Mouse (Mus musculus) heart, embryonic 14.5 days (tissue): ENCODE measurements at regions not wholly inside any gene's neighbourhood (a gene's known extent, or its start where the extent isn't known, plus 50 kb on each side); places are given as distances from the start of the nearest gene placed in this dataset.
A peak's percentile ranks its signal among the peaks of the same experiment; 100 is the strongest.

ENCODE experiments used
- ATAC-seq: fragments of 200-750 bp; cut with Nextera tagmentation; 2 replicates; pipeline ENCODE4 v1.8.0; 2017; ENCODE audit warnings: low read depth, moderate TSS enrichment; ENCODE audit not compliant: insufficient number of reproducible peaks, insufficient read depth, low FRiP score
- H3K27ac ChIP-seq, 2 experiments: fragments of 200-500 bp in 1 of 2; fragments of 300-500 bp in 1 of 2; sonication (generic) in 1 of 2; replicated peaks in 1 of 2; 2 replicates each; pipeline ENCODE4 v1.5.1; 2012 to 2014; ENCODE audit warnings: low read depth in 2 of 2, low read length in 2 of 2, control low read depth in 1 of 2, mild to moderate bottlenecking in 1 of 2, mixed read lengths in 1 of 2; ENCODE audit not compliant: control insufficient read depth in 1 of 2, insufficient read depth in 1 of 2
- H3K27me3 ChIP-seq: fragments of 300-500 bp; sonication (generic); 2 replicates; pipeline ENCODE4 v1.6.1; 2014; ENCODE audit warnings: mild to moderate bottlenecking, low read length, control low read depth; ENCODE audit not compliant: control insufficient read depth, insufficient read depth
- H3K36me3 ChIP-seq: fragments of 300-500 bp; sonication (generic); 2 replicates; pipeline ENCODE4 v1.6.1; 2014; ENCODE audit warnings: mild to moderate bottlenecking, control low read depth, low read length, mixed read lengths; ENCODE audit not compliant: control insufficient read depth, insufficient read depth
- H3K4me1 ChIP-seq, 2 experiments: fragments of 200-500 bp in 1 of 2; fragments of 300-500 bp in 1 of 2; sonication (generic) in 1 of 2; 2 replicates each; pipeline ENCODE4 v1.6.1; 2012 to 2014; ENCODE audit warnings: low read length in 2 of 2, control low read depth in 1 of 2, mixed read lengths in 1 of 2; ENCODE audit not compliant: control insufficient read depth in 2 of 2, insufficient read depth in 2 of 2
- H3K4me2 ChIP-seq: fragments of 300-500 bp; sonication (generic); 2 replicates; pipeline ENCODE4 v1.6.1; 2014; ENCODE audit warnings: mild to moderate bottlenecking, low read length
- H3K4me3 ChIP-seq, 2 experiments: fragments of 200-500 bp in 1 of 2; fragments of 300-500 bp in 1 of 2; sonication (generic) in 1 of 2; 2 replicates each; pipeline ENCODE4 v1.5.1; 2012 to 2014; ENCODE audit warnings: low read length in 2 of 2, mild to moderate bottlenecking in 2 of 2, control low read depth in 1 of 2, low read depth in 1 of 2, moderate library complexity in 1 of 2; ENCODE audit not compliant: control insufficient read depth in 1 of 2, insufficient read depth in 1 of 2
- H3K9ac ChIP-seq: fragments of 300-500 bp; sonication (generic); 2 replicates; pipeline ENCODE4 v1.6.1; 2014; ENCODE audit warnings: mild to moderate bottlenecking, low read length
- H3K9me3 ChIP-seq: fragments of 300-500 bp; sonication (generic); 2 replicates; pipeline ENCODE4 v1.6.1; 2016; ENCODE audit warnings: low read length, control low read depth; ENCODE audit not compliant: control insufficient read depth
- WGBS: fragments of 180-500 bp; shearing (Covaris S2); extraction: QIAGEN DNeasy Blood & Tissue Kit; methylation state at CpG from one replicate; pipeline ENCODE4 v1.1.7; 2014; 5-methylcytosine and 5-hydroxymethylcytosine counted together

DNA sequence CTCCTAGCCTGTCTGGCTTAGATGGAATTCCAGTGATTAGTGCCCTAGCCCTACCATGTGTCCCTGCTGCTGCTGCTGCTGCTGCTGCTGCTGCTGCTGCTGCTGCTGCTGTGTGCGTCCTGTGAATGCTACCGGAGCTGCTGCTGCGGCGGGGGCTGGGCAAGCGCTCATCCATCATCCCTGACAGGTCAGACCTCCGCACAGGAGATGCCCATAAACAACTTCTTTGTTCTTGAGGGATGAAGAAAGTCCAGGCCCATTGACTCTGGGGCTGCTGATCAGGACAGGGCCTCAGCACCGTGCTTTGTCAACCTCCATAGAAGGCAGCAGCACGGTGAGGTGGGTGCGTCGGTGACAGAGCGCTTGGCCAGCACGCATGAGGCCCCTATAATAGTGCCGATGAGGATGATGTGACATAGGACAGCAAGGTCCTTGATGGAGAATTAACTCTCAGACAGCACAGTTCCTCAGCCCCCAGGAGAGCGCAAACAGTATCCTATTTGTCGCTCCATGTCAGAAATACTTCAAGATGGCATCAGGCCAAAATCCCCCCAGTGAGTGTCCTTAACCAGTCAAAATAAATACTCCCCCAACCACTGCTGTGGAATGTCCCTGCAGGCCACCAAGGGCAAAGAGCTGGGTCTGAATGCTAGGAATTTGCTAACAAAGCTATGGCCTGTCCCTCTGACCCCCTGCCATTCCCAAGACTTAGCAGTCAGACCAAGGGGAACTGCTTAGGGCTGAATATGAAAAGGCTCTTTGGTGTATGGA lies 95.1 kb upstream of the Errfi1 start:
- peak; percentile 54 for ATAC-seq
- H3K4me3 ChIP-seq = no peak overlapping the region
- peak overlapping the region in 1 of 2 experiments; percentile 37; a peak in 1 of 4 replicates for H3K27ac ChIP-seq
- H3K9me3 ChIP-seq = no peaks in the 10 kb centered on the region
- peak overlapping the region; percentile 46 for H3K4me2 ChIP-seq
- H3K4me1 ChIP-seq = peaks cover 14 to 22% of the 10 kb centered on the region in 2 experiments
- WGBS = 9% methylated on average over 15 of the region's 15 CpGs
- H3K27me3 ChIP-seq = no peaks in the 10 kb centered on the region
- H3K36me3 ChIP-seq = no peaks in the 10 kb centered on the region
- H3K9ac ChIP-seq = peak overlapping the region; percentile 40; the same call in 1 of the 2 replicates

DNA sequence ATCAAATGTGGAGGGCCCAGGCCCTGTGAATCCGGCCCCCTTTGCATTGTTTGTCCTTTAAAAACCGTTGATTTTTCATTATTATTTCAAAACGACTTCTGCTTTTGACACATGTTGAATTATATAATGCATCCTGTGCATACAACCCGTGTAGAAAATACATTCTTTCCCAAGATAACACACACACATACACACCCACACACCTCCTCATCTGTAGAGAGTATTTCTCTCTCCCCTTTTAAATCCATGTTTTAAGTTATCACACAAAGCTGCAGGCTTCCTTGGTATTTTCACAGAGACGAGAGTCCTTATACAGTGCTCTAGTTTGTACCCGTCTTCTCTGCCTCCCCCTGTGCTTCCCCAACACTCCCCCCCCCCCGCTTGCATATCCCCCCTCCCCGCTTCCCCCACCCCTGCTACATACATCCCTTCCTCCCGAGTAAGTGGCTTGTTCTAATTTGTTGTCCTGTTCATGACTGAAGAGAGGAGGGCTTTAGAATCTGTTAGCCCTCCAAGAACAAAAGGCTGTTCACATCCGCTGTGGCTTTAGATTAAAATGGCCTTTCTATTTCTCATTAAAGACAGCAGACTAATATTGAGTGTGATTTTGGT lies 95.8 kb upstream of the Errfi1 start:
- peak overlapping the region; percentile 46; the same call in 1 of the 2 replicates for H3K4me2 ChIP-seq
- no peak overlapping the region for H3K4me3 ChIP-seq
- 50% methylated on average over 10 of the region's 10 CpGs for WGBS
- no peak overlapping the region for H3K9ac ChIP-seq
- H3K36me3 ChIP-seq = no peaks in the 10 kb centered on the region
- no peak overlapping the region for H3K27ac ChIP-seq
- no peaks in the 10 kb centered on the region for H3K9me3 ChIP-seq
- ATAC-seq = no peak
- H3K4me1 ChIP-seq = peaks cover 14 to 22% of the 10 kb centered on the region in 2 experiments
- H3K27me3 ChIP-seq = no peaks in the 10 kb centered on the region

DNA sequence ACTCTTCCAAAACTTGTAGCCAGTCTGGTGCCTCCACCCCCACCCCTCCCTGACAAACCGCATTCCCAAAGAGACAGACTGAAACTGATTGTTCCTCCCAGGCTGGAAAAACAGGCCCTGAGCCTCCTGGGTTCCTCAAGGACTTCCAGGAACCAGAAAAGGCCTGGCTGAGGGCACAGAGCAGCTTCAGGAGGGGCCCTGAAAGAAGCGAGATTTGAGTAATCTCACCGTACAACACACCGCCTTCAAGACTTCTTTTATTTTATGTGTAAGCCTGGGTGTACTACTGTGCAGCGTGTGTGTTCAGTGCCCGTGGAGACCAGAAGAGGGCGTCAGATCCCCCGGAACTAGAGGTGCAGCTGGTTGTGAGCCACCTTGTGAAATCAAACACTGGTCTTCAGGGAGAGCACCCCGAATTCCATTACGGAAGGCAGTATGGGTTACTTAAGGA lies 96.4 kb upstream of the Errfi1 start:
- peaks cover 14 to 22% of the 10 kb centered on the region in 2 experiments for H3K4me1 ChIP-seq
- H3K36me3 ChIP-seq = no peaks in the 10 kb centered on the region
- H3K4me2 ChIP-seq = no peak overlapping the region
- WGBS = 74% methylated on average over 10 of the region's 10 CpGs
- no peak overlapping the region for H3K9ac ChIP-seq
- H3K4me3 ChIP-seq = no peak overlapping the region
- no peaks in the 10 kb centered on the region for H3K9me3 ChIP-seq
- no peaks in the 10 kb centered on the region for H3K27me3 ChIP-seq
- no peak for ATAC-seq
- H3K27ac ChIP-seq = no peak overlapping the region

DNA sequence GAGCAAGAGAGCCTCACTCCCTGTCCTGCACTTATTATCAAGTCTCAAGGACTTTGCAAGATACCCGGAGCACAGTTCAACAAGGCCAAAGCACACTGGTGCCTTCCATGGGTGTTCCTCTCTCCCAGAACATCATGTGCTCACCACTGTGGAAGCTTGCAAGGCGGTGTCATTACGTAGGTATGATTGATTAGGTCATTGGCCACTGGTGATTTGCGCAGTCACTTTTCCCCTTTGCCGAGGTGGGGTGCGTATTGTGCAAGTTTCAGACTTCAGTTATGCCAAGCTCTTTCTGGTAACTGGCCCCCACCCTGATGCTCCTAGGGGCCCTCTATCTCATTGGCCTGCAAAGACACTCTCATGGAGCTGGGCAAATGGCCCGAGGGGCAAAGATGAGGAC lies 98.3 kb upstream of the Errfi1 start:
- Histone ChIP-seq H3K9me3 (no peaks in the 10 kb centered on the region), H3K4me1 (peaks cover 14 to 22% of the 10 kb centered on the region in 2 experiments), H3K4me2 (no peak overlapping the region), H3K36me3 (no peaks in the 10 kb centered on the region), H3K9ac (no peak overlapping the region), H3K27me3 (no peaks in the 10 kb centered on the region), H3K27ac (no peak overlapping the region), H3K4me3 (no peak overlapping the region)
- WGBS = 91% methylated on average over 7 of the region's 7 CpGs
- no peak for ATAC-seq

DNA sequence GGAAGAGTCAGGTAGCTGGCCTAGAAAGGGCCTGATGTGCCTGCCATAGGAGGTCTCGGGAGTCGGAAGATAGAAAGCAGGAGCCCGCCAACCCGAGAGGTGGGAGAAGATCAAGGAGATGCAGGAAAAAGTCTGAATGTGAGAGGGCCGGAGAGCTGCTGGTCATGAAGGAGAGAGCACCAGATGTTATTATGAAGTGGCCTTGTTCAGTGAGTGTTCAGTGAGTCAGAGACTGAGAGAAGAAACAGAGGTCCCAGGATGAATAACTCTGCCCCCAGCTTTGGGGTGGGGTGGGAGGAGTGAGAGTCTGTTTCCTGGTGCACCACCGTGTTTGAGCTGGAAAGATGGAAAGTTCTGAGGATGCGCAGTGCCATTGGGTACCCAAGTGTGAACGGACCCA lies 100.2 kb upstream of the Slc45a1 start:
- peaks cover 13 to 18% of the 10 kb centered on the region in 2 experiments for H3K4me1 ChIP-seq
- ATAC-seq = no peak
- H3K27ac ChIP-seq = no peak overlapping the region
- H3K4me3 ChIP-seq = no peak overlapping the region
- H3K9ac ChIP-seq = no peak overlapping the region
- H3K36me3 ChIP-seq = no peaks in the 10 kb centered on the region
- no peak overlapping the region for H3K4me2 ChIP-seq
- 74% methylated on average over 8 of the region's 8 CpGs for WGBS
- H3K27me3 ChIP-seq = no peaks in the 10 kb centered on the region
- H3K9me3 ChIP-seq = no peaks in the 10 kb centered on the region

DNA sequence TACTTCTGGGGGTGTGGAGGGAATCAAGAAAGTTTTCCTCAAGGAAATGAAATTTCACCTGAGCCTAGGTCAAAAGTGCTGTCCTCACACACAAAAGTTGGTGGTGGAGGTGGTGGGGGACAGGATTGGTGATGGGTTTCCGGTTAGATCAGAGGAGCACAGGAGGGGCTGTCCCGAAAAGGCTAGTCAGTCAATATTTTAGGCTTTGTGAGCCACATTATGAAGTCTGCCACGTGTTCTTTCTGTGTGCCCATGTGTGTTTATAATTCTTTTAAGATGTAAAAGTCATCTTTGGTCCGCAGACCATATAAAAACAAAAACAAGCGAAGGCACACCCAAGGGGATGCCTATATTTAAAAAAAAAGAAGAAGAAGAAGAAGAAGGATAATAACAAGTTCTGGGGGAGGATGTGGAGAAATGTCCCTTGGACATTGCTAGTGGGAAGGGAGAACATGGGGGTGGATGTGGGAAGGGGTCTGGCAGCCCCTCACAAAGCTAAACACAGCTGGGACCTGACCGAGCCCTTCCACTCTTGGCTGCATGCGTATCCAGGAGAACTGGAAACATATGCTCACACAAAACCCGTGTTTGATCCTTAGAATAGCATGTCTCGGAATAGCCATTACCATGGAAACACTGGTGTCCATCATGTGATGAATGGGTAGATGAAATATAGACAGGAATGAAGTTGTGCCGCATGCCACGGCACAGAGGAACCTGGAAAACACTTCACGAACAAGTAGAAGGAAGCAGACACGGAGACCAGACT lies 98.7 kb upstream of the Slc45a1 start:
- H3K4me1 ChIP-seq = peaks cover 19 to 22% of the 10 kb centered on the region in 2 experiments
- H3K36me3 ChIP-seq = no peaks in the 10 kb centered on the region
- no peak overlapping the region for H3K9ac ChIP-seq
- 86% methylated on average over 13 of the region's 13 CpGs for WGBS
- no peak overlapping the region for H3K27ac ChIP-seq
- no peaks in the 10 kb centered on the region for H3K9me3 ChIP-seq
- no peaks in the 10 kb centered on the region for H3K27me3 ChIP-seq
- H3K4me2 ChIP-seq = no peak overlapping the region
- ATAC-seq = no peak
- H3K4me3 ChIP-seq = no peak overlapping the region

DNA sequence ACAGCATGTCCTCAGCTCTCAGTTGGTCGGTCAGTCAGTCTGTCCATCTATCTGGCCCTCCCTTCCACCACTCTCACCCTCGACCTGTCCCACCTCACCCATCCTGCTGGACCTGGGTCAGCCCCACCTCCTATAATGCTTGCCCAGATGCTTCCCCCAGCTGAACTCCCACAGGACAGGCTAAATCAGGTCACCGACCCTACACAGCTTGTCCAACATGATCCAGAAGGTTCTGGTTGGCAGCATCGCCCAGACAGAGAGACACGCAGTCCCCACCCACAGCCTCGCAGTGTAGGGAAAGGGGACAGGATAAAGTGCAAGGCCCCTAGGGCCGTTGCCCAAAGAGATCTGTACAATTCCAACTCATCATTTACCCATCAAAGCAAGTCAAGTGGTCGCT lies 97.1 kb upstream of the Slc45a1 start:
- Histone ChIP-seq H3K27ac (no peak overlapping the region), H3K36me3 (no peaks in the 10 kb centered on the region), H3K9me3 (no peaks in the 10 kb centered on the region), H3K27me3 (no peaks in the 10 kb centered on the region), H3K9ac (no peak overlapping the region), H3K4me2 (no peak overlapping the region), H3K4me1 (peaks cover 19 to 22% of the 10 kb centered on the region in 2 experiments), H3K4me3 (no peak overlapping the region)
- no peak for ATAC-seq
- 82% methylated on average over 8 of the region's 8 CpGs for WGBS
